Mouse (Mus musculus) adrenal gland, postnatal 10 days (tissue): ENCODE data around the gene Rps4x. TPM values are rescaled to one million over a fixed set of nuclear protein-coding genes. Genes with fewer than 3 reads are reported as not detected.

Experiments used
- DNase-seq: peaks from one replicate; pipeline ENCODE4 v3.0.0; 2021; ENCODE audit warnings: mixed read lengths
- long read RNA-seq, 2 experiments: library from polyadenylated mRNA; stranded (forward); transcript quantifications; one replicate each; pipeline ENCODE4 v2.0.0; 2021
- total RNA-seq, 2 experiments: library from RNA; stranded (reverse); gene quantifications; 2 replicates each; pipeline ENCODE4 v1.2.3; 2021

The Rps4x gene
- total RNA-seq: 1,000 to 10,000 TPM; 1,082 to 1,181 TPM
- long read RNA-seq, experiment 1, transcript Rps4x-201 (7 exons, 975 nt): major isoform, 515 of 657 reads
- long read RNA-seq, experiment 1, partial matches to known transcripts: 51 of 657 reads
- long read RNA-seq, experiment 1, other reads (novel, unspliced or antisense): 89 of 657 reads
- long read RNA-seq, experiment 2, transcript Rps4x-201 (7 exons, 975 nt): major isoform, 277 of 317 reads
- long read RNA-seq, experiment 2, partial matches to known transcripts: 21 of 317 reads
- long read RNA-seq, experiment 2, other reads (novel, unspliced or antisense): 16 of 317 reads

- peak; percentile 87 for DNase-seq
These were observed at the start of gene Rps4x for GRCm38 (mm10) chrX:102188712-102189497. Gene Rps4x (minus strand): TSS chrX:102189394.

- peak; percentile 52 for DNase-seq
These were observed 29.9 kb upstream of the Rps4x start for GRCm38 (mm10) chrX:102219126-102219525.

- DNase-seq: peak; percentile 32
These were observed 26.2 kb upstream of the Rps4x start for GRCm38 (mm10) chrX:102215356-102215755.

GRCm38 (mm10) chrX:102190840-102191239 lies 1.6 kb upstream of the Rps4x start:
- no peak for DNase-seq

- no peak for DNase-seq
These were observed 387 bp upstream of the Rps4x start for GRCm38 (mm10) chrX:102189581-102189980.

GRCm38 (mm10) chrX:102187023-102187699 lies 2.0 kb downstream of the Rps4x start:
- no peak for DNase-seq

- DNase-seq: no peak
These were observed 6.6 kb downstream of the Rps4x start for GRCm38 (mm10) chrX:102182575-102182974.

- no peak for DNase-seq
These were observed 13.5 kb downstream of the Rps4x start for GRCm38 (mm10) chrX:102175538-102176287.

- no peak for DNase-seq
These were observed 18.3 kb downstream of the Rps4x start for GRCm38 (mm10) chrX:102170900-102171299.

- no peak for DNase-seq
These were observed 19.1 kb downstream of the Rps4x start for GRCm38 (mm10) chrX:102170135-102170534.

GRCm38 (mm10) chrX:102169724-102170123 lies 19.5 kb downstream of the Rps4x start:
- DNase-seq: no peak

GRCm38 (mm10) chrX:102166986-102167385 lies 22.2 kb downstream of the Rps4x start:
- DNase-seq: no peak

- DNase-seq: no peak
These were observed 22.7 kb downstream of the Rps4x start for GRCm38 (mm10) chrX:102166521-102166920.

- DNase-seq: peak; percentile 61
These were observed 25.7 kb downstream of the Rps4x start for GRCm38 (mm10) chrX:102163529-102163928.

- no peak for DNase-seq
These were observed 26.1 kb downstream of the Rps4x start for GRCm38 (mm10) chrX:102163096-102163495.

- DNase-seq: no peak
These were observed 28.7 kb downstream of the Rps4x start for GRCm38 (mm10) chrX:102160528-102160927.

- DNase-seq: peak; percentile 61
These were observed 29.4 kb downstream of the Rps4x start for GRCm38 (mm10) chrX:102159778-102160177.

- DNase-seq: no peak
These were observed 31.8 kb downstream of the Rps4x start for GRCm38 (mm10) chrX:102157423-102157791.

GRCm38 (mm10) chrX:102156618-102157422 lies 32.4 kb downstream of the Rps4x start, which contains the start of gene Ercc6l:
Gene Ercc6l (minus strand): TSS chrX:102157091.
- peak; percentile 93 for DNase-seq

- no peak for DNase-seq
These were observed 48.0 kb downstream of the Rps4x start for GRCm38 (mm10) chrX:102141157-102141556.
